Mouse (Mus musculus) limb, embryonic 12.5 days (tissue): ENCODE data around the gene Usp11. TPM values are rescaled to one million over a fixed set of nuclear protein-coding genes. Genes with fewer than 3 reads are reported as not detected.
"Not testable (repeated sequence)": the region's sequence is repeated elsewhere in the genome, so short reads cannot be mapped to it uniquely, and the experiment has no call there.

Source experiments
- ATAC-seq: fragments of 200-750 bp; cut with Nextera tagmentation; 2 replicates; pipeline ENCODE4 v1.8.0; 2017; ENCODE audit warnings: low read depth, moderate TSS enrichment; ENCODE audit not compliant: insufficient number of reproducible peaks, insufficient read depth, low FRiP score, low TSS enrichment
- H3K27ac ChIP-seq: fragments of 300-500 bp; sonication (generic); 2 replicates; pipeline ENCODE4 v1.5.1; 2016; ENCODE audit warnings: mild to moderate bottlenecking, moderate library complexity
- H3K27me3 ChIP-seq: fragments of 300-500 bp; sonication (generic); 2 replicates; pipeline ENCODE4 v1.6.1; 2016; ENCODE audit warnings: mild to moderate bottlenecking, moderate library complexity
- H3K36me3 ChIP-seq: fragments of 300-500 bp; sonication (generic); 2 replicates; pipeline ENCODE4 v1.6.1; 2016; ENCODE audit warnings: mild to moderate bottlenecking, moderate library complexity
- H3K4me1 ChIP-seq: fragments of 300-500 bp; sonication (generic); replicated peaks from 2 replicates; pipeline ENCODE4 v1.6.1; 2016
- H3K4me2 ChIP-seq: fragments of 300-500 bp; sonication (generic); 2 replicates; pipeline ENCODE4 v1.6.1; 2016; ENCODE audit warnings: mild to moderate bottlenecking, moderate library complexity
- H3K4me3 ChIP-seq: fragments of 300-500 bp; sonication (generic); replicated peaks from 2 replicates; pipeline ENCODE4 v1.5.1; 2016; ENCODE audit warnings: mild to moderate bottlenecking
- H3K9ac ChIP-seq: fragments of 300-500 bp; sonication (generic); replicated peaks from 2 replicates; pipeline ENCODE4 v1.6.1; 2016; ENCODE audit warnings: mild to moderate bottlenecking, moderate library complexity
- H3K9me3 ChIP-seq: fragments of 300-500 bp; sonication (generic); 2 replicates; pipeline ENCODE4 v1.6.1; 2016; ENCODE audit warnings: mild to moderate bottlenecking, moderate library complexity
- WGBS: fragments of 180-500 bp; shearing (Covaris S2); methylation state at CpG from one replicate; pipeline ENCODE4 v1.1.7; 2016; 5-methylcytosine and 5-hydroxymethylcytosine counted together
- polyA plus RNA-seq: library from polyadenylated mRNA; unstranded; fragments of >200 nt; fragmentation: Nextera tagmentation; extraction: Ambion mirVana; gene quantifications from 2 replicates; pipeline ENCODE4 v1.2.1, GENCODE M21; 2016

Usp11 gene
- polyA plus RNA-seq, 1 experiment from 2014 or later: 49.5 TPM

- Histone ChIP-seq H3K27ac (no peak overlapping the region), H3K4me1 (0 out of 2 replicates have a peak, but pooled peaks cover 9% of the 10 kb centered on the region), H3K4me3 (no peak overlapping the region), H3K4me2 (no peak overlapping the region), H3K9ac (no peak overlapping the region), H3K27me3 (no peaks in the 10 kb centered on the region), H3K9me3 (no peaks in the 10 kb centered on the region), H3K36me3 (peaks cover 45% of the 10 kb centered on the region)
- no peak for ATAC-seq
- WGBS: 74% methylated on average over 3 of the region's 3 CpGs
These were observed 12.1 kb upstream of the Usp11 start for GRCm38 (mm10) chrX:20691566-20691965.

DNA sequence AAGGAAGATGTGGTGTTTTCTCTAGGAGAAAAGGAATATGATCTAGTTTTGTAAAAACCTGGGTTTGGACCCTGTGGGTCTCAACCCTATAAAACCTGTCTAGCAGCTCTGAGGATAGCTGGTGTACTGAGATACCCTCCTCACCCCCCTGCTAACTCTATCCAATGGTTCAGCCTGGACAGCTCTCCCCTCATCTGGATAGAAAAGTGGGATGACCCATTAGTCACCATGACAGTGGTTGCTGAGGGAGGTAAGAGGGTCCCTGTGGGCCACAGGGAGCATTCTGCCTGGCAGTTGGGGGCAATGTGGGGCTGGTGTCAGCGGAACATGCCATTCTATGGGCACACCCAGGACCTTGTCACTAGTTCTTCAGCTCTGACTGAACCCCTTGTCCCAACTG is 11.1 kb upstream of the Usp11 start:
- H3K4me3 ChIP-seq: no peak overlapping the region
- WGBS: 93% methylated on average over 1 of the region's 1 CpGs
- no peak for ATAC-seq
- H3K9ac ChIP-seq: no peak overlapping the region
- H3K36me3 ChIP-seq: peaks cover 54% of the 10 kb centered on the region
- H3K4me2 ChIP-seq: no peak overlapping the region
- H3K4me1 ChIP-seq: 0 out of 2 replicates have a peak, but pooled peaks cover 5% of the 10 kb centered on the region
- no peak overlapping the region for H3K27ac ChIP-seq
- no peaks in the 10 kb centered on the region for H3K9me3 ChIP-seq
- no peaks in the 10 kb centered on the region for H3K27me3 ChIP-seq

GRCm38 (mm10) chrX:20695842-20696241 is 7.9 kb upstream of the Usp11 start:
- no peak for ATAC-seq
- Histone ChIP-seq H3K4me3 (no peak overlapping the region), H3K9ac (no peak overlapping the region), H3K4me2 (no peak overlapping the region), H3K27ac (no peak overlapping the region), H3K36me3 (peaks cover 76% of the 10 kb centered on the region), H3K4me1 (no peaks in the 10 kb centered on the region), H3K27me3 (no peaks in the 10 kb centered on the region), H3K9me3 (no peaks in the 10 kb centered on the region)
- WGBS: 95% methylated on average over 4 of the region's 4 CpGs

DNA sequence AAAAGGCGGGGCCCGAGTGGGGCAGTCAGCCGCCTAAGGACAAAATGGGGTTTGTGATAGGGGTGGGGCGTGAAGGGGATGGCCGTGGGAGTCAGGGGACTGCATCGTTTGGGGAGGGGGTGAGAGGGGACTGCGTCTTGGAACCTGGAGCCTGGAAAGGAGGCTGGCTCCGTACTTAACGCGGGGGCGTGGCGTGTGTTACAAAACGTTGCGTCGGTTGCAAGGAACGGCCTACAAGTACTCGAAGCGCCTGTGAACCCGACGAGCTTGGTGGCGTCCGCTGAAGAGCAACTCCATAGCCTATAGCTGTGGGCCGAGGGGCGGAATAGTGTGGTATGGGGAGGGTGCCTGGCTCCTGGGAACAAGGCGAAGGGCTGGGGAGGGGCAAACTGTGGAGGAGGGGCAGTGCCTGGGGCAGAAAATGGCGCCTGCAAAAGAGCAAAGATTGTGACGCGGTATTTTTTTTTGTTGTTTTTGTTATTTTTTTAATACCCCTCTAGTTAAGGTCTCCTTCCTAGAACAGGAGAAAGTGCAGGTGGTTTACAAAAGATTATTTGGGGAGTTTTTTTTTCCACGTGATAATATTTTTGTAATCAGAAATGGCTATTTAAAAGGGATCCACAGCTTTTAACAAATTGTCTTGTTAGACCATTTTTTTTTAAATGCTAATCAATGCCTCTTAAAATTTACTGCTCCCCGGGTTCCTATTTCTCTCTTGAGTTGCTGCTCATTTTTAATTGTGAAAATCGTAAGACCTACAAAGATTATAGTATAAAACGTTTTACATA is 783 bp downstream of the Usp11 start:
- 17% methylated on average over 32 of the region's 32 CpGs for WGBS

DNA sequence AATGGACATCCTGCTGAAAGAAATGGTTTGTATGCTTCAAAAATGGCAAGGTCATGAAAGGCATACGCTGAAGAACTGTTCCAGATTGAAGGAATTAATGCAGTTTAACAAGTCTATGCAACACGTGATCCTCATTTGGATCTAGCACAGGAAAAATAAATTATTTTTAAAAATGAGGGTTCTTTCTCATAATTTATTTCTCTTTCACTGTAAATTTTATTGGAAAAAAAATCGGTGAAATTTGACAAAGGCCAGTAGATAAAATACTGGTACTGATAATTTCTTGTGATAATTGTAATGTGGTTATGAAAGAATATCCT is 1.3 kb downstream of the Usp11 start:
- Histone ChIP-seq H3K27me3 (no peaks in the 10 kb centered on the region), H3K4me2 (peak overlapping the region; percentile 47), H3K4me1 (no peaks in the 10 kb centered on the region), H3K27ac (no peak overlapping the region), H3K36me3 (no peaks in the 10 kb centered on the region), H3K9me3 (no peaks in the 10 kb centered on the region), H3K4me3 (peak overlapping the region; percentile 54), H3K9ac (no peak overlapping the region)
- no peak for ATAC-seq
- 32% methylated on average over 3 of the region's 3 CpGs for WGBS

More for the DNA sequence above, 783 bp downstream of the Usp11 start:
- H3K4me3 ChIP-seq: peak overlapping the region; percentile 54
- H3K9me3 ChIP-seq: no peaks in the 10 kb centered on the region
- peak overlapping the region; percentile 94 for H3K27ac ChIP-seq
- peak; percentile 99 for ATAC-seq
- H3K27me3 ChIP-seq: no peaks in the 10 kb centered on the region
- no peaks in the 10 kb centered on the region for H3K4me1 ChIP-seq
- peak overlapping the region; percentile 47 for H3K4me2 ChIP-seq
- peaks cover 3% of the 10 kb centered on the region; the same call in 1 of the 2 replicates for H3K36me3 ChIP-seq
- peak overlapping the region; percentile 66 for H3K9ac ChIP-seq

- H3K4me2 ChIP-seq: no peak overlapping the region
- 77% methylated on average over 5 of the region's 5 CpGs for WGBS
- no peaks in the 10 kb centered on the region for H3K36me3 ChIP-seq
- no peak overlapping the region for H3K4me3 ChIP-seq
- no peaks in the 10 kb centered on the region for H3K27me3 ChIP-seq
- no peaks in the 10 kb centered on the region for H3K4me1 ChIP-seq
- H3K27ac ChIP-seq: no peak overlapping the region
- H3K9me3 ChIP-seq: no peaks in the 10 kb centered on the region
- no peak for ATAC-seq
- no peak overlapping the region for H3K9ac ChIP-seq
These were observed 25.0 kb downstream of the Usp11 start for GRCm38 (mm10) chrX:20728681-20729080.

GRCm38 (mm10) chrX:20730048-20730447 is 26.3 kb downstream of the Usp11 start:
- not testable (repeated sequence) for H3K27ac ChIP-seq, H3K9ac ChIP-seq, H3K4me1 ChIP-seq, H3K36me3 ChIP-seq, H3K27me3 ChIP-seq, H3K4me2 ChIP-seq, ATAC-seq, H3K4me3 ChIP-seq, H3K9me3 ChIP-seq
- 52% methylated on average over 10 of the region's 10 CpGs for WGBS

DNA sequence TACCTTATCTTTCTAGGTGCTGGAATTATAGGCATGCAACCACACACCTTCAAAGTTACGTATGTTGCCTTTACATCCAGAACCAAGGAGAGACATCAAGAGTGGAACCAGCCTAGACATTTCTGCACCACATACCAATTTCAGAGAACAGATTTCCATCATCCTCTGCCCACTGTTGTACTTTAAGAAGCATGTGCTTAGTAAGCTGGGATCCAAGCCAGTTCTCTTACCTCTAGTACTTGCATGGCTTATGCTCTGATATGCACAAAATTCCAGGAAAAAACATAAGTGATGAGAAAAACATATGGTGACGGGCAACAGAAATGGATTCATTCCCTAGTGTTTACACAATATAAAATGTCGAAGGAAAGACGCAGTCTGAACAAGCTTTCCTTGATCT is 32.8 kb downstream of the Usp11 start:
- no peaks in the 10 kb centered on the region for H3K36me3 ChIP-seq
- no peak overlapping the region for H3K4me2 ChIP-seq
- 82% methylated on average over 4 of the region's 4 CpGs for WGBS
- no peaks in the 10 kb centered on the region for H3K4me1 ChIP-seq
- H3K27me3 ChIP-seq: no peaks in the 10 kb centered on the region
- no peak overlapping the region for H3K4me3 ChIP-seq
- no peak for ATAC-seq
- H3K9ac ChIP-seq: no peak overlapping the region
- H3K27ac ChIP-seq: no peak overlapping the region
- no peaks in the 10 kb centered on the region for H3K9me3 ChIP-seq

- Histone ChIP-seq H3K36me3 (no peaks in the 10 kb centered on the region), H3K27me3 (no peaks in the 10 kb centered on the region), H3K4me3 (no peak overlapping the region), H3K4me1 (no peaks in the 10 kb centered on the region), H3K9ac (no peak overlapping the region), H3K9me3 (no peaks in the 10 kb centered on the region), H3K27ac (no peak overlapping the region), H3K4me2 (no peak overlapping the region)
- ATAC-seq: no peak
- WGBS: 93% methylated on average over 2 of the region's 2 CpGs
These were observed 45.1 kb downstream of the Usp11 start for GRCm38 (mm10) chrX:20748829-20749228.

GRCm38 (mm10) chrX:20761201-20761600 is 57.5 kb downstream of the Usp11 start:
- Histone ChIP-seq H3K4me2 (no peak overlapping the region), H3K27me3 (no peaks in the 10 kb centered on the region), H3K4me3 (no peak overlapping the region), H3K27ac (no peak overlapping the region), H3K36me3 (no peaks in the 10 kb centered on the region), H3K9ac (no peak overlapping the region), H3K9me3 (no peaks in the 10 kb centered on the region), H3K4me1 (no peaks in the 10 kb centered on the region)
- WGBS: 88% methylated on average over 4 of the region's 4 CpGs
- no peak for ATAC-seq
